Mouse (Mus musculus) cerebellum, postnatal 10 days (tissue): ENCODE data around the gene Eif4g3.

Experiments used
- DNase-seq, 2 experiments: peaks; one replicate each; pipeline ENCODE4 v3.0.0; 2021; ENCODE audit warnings: mixed read lengths in 2 of 2

Gene Eif4g3

GRCm38 (mm10) chr4:138107441-138108409, 114.9 kb downstream of the Eif4g3 start:
- DNase-seq, result peak; percentile 81 to 91

GRCm38 (mm10) chr4:138108541-138108940, 115.7 kb downstream of the Eif4g3 start:
- no peak for DNase-seq

- DNase-seq, result no peak
These were observed 116.5 kb downstream of the Eif4g3 start for GRCm38 (mm10) chr4:138109332-138109731.

- peak; percentile 27 to 33 for DNase-seq
These were observed 119.0 kb downstream of the Eif4g3 start for GRCm38 (mm10) chr4:138111858-138112257.

GRCm38 (mm10) chr4:138119740-138120139, 126.9 kb downstream of the Eif4g3 start:
- DNase-seq, result peak; percentile 57

- DNase-seq, result peak; percentile 84 to 89
These were observed 131.2 kb downstream of the Eif4g3 start for GRCm38 (mm10) chr4:138124046-138124445.

GRCm38 (mm10) chr4:138127371-138127770, 134.5 kb downstream of the Eif4g3 start:
- DNase-seq, result no peak

GRCm38 (mm10) chr4:138127781-138128180, 135.0 kb downstream of the Eif4g3 start:
- DNase-seq, result no peak

- DNase-seq, result no peak
These were observed 137.3 kb downstream of the Eif4g3 start for GRCm38 (mm10) chr4:138130149-138130548.

- no peak for DNase-seq
These were observed 138.4 kb downstream of the Eif4g3 start for GRCm38 (mm10) chr4:138131226-138131625.

- DNase-seq, result no peak
These were observed 138.9 kb downstream of the Eif4g3 start for GRCm38 (mm10) chr4:138131716-138132115.

GRCm38 (mm10) chr4:138133360-138133759, 140.5 kb downstream of the Eif4g3 start:
- DNase-seq, result no peak

- no peak for DNase-seq
These were observed 144.5 kb downstream of the Eif4g3 start for GRCm38 (mm10) chr4:138137336-138137735.

- no peak for DNase-seq
These were observed 145.0 kb downstream of the Eif4g3 start for GRCm38 (mm10) chr4:138137804-138138203.

- peak in 1 of 2 experiments; percentile 14 for DNase-seq
These were observed 145.4 kb downstream of the Eif4g3 start for GRCm38 (mm10) chr4:138138219-138138618.

GRCm38 (mm10) chr4:138141358-138141757, 148.5 kb downstream of the Eif4g3 start:
- DNase-seq, result no peak

- DNase-seq, result no peak
These were observed 154.4 kb downstream of the Eif4g3 start for GRCm38 (mm10) chr4:138147176-138147575.

GRCm38 (mm10) chr4:138149977-138150376, 157.2 kb downstream of the Eif4g3 start:
- no peak for DNase-seq

- DNase-seq, result no peak
These were observed 158.4 kb downstream of the Eif4g3 start for GRCm38 (mm10) chr4:138151226-138151625.

GRCm38 (mm10) chr4:138153980-138154379, 161.2 kb downstream of the Eif4g3 start:
- peak; percentile 55 to 69 for DNase-seq

- DNase-seq, result no peak
These were observed 168.1 kb downstream of the Eif4g3 start for GRCm38 (mm10) chr4:138160918-138161317.

GRCm38 (mm10) chr4:138161550-138161949, 168.7 kb downstream of the Eif4g3 start:
- no peak for DNase-seq

- no peak for DNase-seq
These were observed 171.0 kb downstream of the Eif4g3 start for GRCm38 (mm10) chr4:138163836-138164235.

GRCm38 (mm10) chr4:138164860-138165259, 172.0 kb downstream of the Eif4g3 start:
- no peak for DNase-seq
